Mouse (Mus musculus) skeletal muscle tissue, adult 2 months (tissue): ENCODE measurements around the gene Pole4.

ENCODE experiments used
- DNase-seq: peaks from one replicate; pipeline ENCODE4 v3.0.0-alpha.2; 2012; ENCODE audit warnings: low read depth, low spot score

The Pole4 gene

DNA sequence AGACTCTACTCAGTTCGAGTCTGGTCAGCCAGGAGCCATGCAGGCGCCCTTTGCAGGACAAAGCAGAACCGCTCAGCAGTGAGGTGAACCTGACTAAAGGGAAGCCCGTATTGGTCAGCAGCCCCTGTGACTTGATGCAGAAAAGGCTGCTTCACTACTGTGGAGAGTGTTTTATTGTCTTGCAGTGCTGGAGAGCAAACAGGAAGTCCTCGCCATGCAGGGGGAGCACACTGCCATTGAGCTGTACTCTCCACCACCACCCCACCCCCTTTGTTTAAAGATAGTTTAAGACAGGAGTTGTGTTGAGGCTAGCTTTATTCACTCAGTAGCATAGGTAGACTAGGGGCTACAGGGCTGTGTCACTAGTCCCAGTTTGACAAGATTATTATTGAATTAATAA, at the start of gene Pole4:
Gene Pole4, minus strand, starts transcription at position 145 of the 400 bp plus-strand sequence.
- no peak for DNase-seq

GRCm38 (mm10) chr6:82754769-82755168, 49.6 kb upstream of the Pole4 start:
- no peak for DNase-seq

GRCm38 (mm10) chr6:82753638-82754361, 48.6 kb upstream of the Pole4 start:
- DNase-seq, result no peak

GRCm38 (mm10) chr6:82753061-82753460, 47.9 kb upstream of the Pole4 start:
- DNase-seq, result no peak

GRCm38 (mm10) chr6:82751791-82752190, 46.6 kb upstream of the Pole4 start:
- peak; percentile 90 for DNase-seq

GRCm38 (mm10) chr6:82751031-82751430, 45.9 kb upstream of the Pole4 start:
- peak; percentile 82 for DNase-seq

DNA sequence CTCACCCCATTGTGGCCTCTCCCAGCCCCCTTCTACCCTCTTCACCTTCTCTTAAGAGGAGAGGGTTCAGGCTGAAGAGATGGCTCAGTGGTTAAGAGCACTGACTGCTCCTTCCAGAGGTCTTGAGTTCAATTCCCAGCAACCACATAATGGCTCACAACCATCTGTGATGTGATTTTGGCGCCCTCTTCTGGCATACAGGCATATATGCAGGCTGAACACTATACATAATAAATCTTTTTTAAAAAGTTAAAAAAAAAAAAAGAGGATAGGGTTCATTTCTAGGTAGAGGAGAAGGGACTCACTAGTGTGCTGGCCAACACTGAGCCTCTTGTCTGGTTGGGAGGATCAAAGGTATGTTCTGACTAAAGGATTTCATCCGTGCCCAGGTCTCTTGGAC, 44.9 kb upstream of the Pole4 start:
- no peak for DNase-seq

GRCm38 (mm10) chr6:82748106-82748672, 43.0 kb upstream of the Pole4 start:
- no peak for DNase-seq

GRCm38 (mm10) chr6:82747085-82747484, 41.9 kb upstream of the Pole4 start:
- no peak for DNase-seq

GRCm38 (mm10) chr6:82744553-82744952, 39.4 kb upstream of the Pole4 start:
- no peak for DNase-seq

- no peak for DNase-seq
Measured at GRCm38 (mm10) chr6:82741518-82741880, 36.3 kb upstream of the Pole4 start.

GRCm38 (mm10) chr6:82740868-82741517, 35.8 kb upstream of the Pole4 start:
- DNase-seq, result no peak

DNA sequence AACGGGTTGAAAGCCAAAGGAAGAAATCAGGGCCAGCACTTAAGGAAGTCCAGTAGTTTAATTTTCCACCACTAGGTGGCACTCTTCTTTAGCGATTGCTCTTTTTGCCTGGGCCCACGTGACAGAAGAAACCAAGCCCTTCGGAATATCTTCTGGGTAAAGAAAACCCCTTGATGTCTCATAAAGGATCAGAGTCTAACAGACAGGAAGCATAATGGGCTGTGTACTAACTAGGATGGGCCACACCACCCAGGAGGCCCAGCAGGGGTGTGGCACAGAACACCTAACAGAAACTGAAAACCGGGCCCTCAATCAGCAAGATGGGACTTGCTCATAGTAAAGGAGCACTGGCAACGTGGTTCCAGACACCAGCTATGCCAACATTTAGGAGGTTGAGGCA, 35.1 kb upstream of the Pole4 start:
- DNase-seq, result peak; percentile 82

DNA sequence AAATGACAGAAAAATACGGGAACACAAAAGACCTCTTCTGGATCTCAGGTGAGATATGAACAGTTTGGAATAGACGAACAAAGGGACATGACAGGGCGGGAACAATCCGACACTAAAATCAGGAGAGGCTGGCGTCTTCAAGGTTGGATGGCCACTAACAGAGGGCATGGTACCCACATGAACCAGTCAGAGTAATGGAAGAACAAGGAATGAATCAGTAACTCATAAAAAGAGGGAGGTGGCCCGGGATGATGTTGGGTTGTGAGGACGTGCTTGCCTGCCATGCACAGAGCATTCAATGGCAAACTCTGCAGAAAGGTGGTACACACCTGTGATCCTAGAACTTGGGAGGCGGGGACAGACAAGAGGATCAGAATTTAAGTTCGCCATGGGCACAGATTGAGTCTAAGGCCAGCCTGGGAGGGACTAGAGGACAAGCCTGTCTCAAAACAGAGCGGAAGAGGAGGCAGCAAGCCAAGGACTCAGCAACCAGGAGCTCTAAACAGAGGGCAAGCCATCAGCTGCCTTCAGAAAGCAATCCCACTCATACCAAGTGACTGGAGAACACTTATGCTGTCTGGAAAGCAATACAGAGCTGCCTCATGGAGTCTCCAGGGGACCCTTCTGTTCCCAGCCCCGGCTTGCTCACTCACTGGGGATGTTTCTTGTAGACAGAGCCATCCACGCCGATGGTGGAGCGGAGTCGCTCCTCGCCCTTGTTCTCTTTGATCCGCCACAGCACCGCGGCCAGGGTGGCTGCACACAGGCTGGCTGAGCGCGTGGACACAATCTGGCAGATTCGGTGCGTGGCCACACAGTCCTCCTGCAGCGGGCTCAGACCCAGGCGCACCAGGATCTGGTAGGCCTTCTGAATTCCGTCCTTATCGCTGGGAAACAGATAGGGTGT, 32.7 kb upstream of the Pole4 start:
- no peak for DNase-seq

GRCm38 (mm10) chr6:82736626-82737600, 31.7 kb upstream of the Pole4 start:
- no peak for DNase-seq

- DNase-seq, result no peak
Measured at GRCm38 (mm10) chr6:82735347-82735746, 30.2 kb upstream of the Pole4 start.

DNA sequence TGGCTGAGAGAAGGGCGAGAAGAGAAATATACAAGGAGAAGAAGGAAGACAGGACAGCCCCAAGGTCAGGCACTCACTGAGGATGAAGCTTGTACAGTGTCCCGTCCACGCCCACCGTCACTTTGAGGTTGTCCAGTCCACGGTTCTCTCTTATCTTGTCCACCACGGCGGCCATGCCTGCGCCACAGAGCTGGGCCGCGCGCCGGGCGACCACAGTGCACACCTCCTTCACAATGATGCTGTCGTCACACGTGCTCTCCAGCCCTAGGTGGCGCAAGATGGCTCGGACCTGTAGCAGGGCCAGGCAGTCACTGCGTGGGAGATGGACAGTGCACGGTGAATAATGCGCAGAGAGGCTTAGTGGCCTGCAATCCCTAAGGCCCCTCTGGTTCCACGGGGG, 23.5 kb upstream of the Pole4 start:
- DNase-seq, result no peak

DNA sequence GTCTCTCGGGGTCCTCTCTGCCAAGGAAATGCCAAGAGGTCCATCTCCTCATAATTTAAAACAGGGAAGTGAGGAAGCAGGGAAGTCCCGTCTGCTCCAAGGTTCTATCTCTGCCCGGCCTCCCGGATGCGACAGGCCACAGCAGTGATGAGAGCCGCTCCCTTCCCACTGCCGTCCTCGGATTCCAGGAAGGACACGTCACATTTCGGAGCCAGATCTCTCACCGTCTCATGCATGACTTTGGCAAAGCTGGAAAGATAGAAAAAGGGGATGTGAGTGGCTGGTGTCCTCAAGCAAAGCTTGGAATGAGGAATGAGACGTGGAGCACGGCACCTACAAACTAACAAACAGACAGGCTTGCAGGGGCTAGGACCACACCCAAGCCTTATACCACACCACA, 22.0 kb upstream of the Pole4 start:
- no peak for DNase-seq

DNA sequence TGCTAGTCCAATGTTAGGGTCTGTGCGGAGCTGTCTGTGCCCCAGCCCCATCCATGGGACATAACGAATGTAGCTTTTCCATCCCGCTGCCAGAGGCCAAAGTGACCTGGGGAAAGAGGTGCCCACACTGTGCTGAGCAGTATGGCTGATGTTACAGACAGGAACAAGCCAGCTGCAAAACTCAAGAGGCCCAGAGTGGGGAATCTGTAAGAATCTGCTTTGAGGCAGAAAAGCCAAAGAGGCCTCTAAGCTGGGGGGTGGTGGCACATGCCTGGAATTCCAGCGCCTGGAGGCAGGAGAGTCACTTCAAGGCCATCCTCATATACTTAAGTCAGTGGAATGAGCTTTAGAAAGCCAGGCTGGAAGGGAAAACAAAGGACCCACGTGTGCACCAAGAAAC, 18.2 kb upstream of the Pole4 start:
- DNase-seq, result no peak

DNA sequence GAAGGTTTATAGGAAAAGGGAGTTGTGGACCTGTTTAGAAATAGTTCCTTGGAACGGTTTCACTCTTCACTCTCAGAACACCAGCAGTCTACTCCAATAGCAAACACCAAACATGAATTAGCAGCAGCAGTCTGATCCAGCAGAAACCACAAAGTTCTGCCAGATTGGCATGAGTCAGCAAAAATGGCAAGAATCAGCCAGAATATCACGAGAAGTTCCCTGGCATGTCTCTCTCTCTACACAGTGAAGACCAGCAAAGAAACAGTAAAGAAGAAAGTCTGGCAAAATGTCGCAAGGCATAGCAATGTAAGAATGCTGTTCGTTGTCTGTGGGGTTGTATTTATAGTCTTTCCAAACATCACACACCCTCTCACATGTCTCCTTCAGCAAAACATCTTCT, 11.0 kb upstream of the Pole4 start:
- DNase-seq, result no peak

- DNase-seq, result no peak
Measured at GRCm38 (mm10) chr6:82715653-82716052, 10.5 kb upstream of the Pole4 start.
